Mouse (Mus musculus) ES-Bruce4 (cell line): ENCODE measurements around the gene Xirp2. TPM values are rescaled to one million over a fixed set of nuclear protein-coding genes. Genes with fewer than 3 reads are reported as not detected.
"Not testable (repeated sequence)": the region's sequence is repeated elsewhere in the genome, so short reads cannot be mapped to it uniquely, and the experiment has no call there.

Experiments
- H3K27ac ChIP-seq: 2 replicates; pipeline ENCODE4 v1.5.1; 2012; ENCODE audit warnings: low read length, inconsistent platforms; ENCODE audit not compliant: insufficient read depth
- H3K27me3 ChIP-seq: 2 replicates; pipeline ENCODE4 v1.6.1; 2012; ENCODE audit warnings: mild to moderate bottlenecking, low read length, inconsistent platforms; ENCODE audit not compliant: control insufficient read depth, poor library complexity, insufficient read depth, severe bottlenecking
- H3K36me3 ChIP-seq: 2 replicates; pipeline ENCODE4 v1.6.1; 2012; ENCODE audit warnings: inconsistent platforms, mild to moderate bottlenecking, low read length, moderate library complexity; ENCODE audit not compliant: control insufficient read depth, poor library complexity, insufficient read depth, severe bottlenecking
- H3K4me1 ChIP-seq: one replicate; pipeline ENCODE4 v1.8.1; 2011; ENCODE audit warnings: low read length; ENCODE audit not compliant: control insufficient read depth, insufficient read depth
- H3K4me3 ChIP-seq: 2 replicates; pipeline ENCODE4 v1.5.1; 2011; ENCODE audit warnings: low read depth, mild to moderate bottlenecking, low read length
- H3K9ac ChIP-seq: 2 replicates; pipeline ENCODE4 v1.6.1; 2012; ENCODE audit warnings: low read depth, mild to moderate bottlenecking, inconsistent platforms; ENCODE audit not compliant: poor library complexity, severe bottlenecking
- H3K9me3 ChIP-seq: replicated peaks from 2 replicates; pipeline ENCODE4 v1.6.1; 2012; ENCODE audit warnings: mild to moderate bottlenecking, low read length, inconsistent platforms; ENCODE audit not compliant: control insufficient read depth, poor library complexity, insufficient read depth, severe bottlenecking
- CTCF ChIP-seq: IDR thresholded peaks from one replicate; pipeline ENCODE4 v1.8.1; 2011; ENCODE audit warnings: low read depth, low read length
- EP300 ChIP-seq: IDR thresholded peaks from 2 replicates; pipeline ENCODE4 v1.6.1; 2011; ENCODE audit warnings: low read depth, low read length; ENCODE audit not compliant: insufficient read depth
- POLR2A ChIP-seq: IDR thresholded peaks from one replicate; pipeline ENCODE4 v1.8.1; 2011; ENCODE audit warnings: low read length; ENCODE audit not compliant: insufficient read depth
- polyA plus RNA-seq: library from polyadenylated mRNA; stranded (reverse); fragments of >200 nt; gene quantifications from 2 replicates; pipeline ENCODE4 v1.2.4, GENCODE M21; 2011; ENCODE audit warnings: low read depth; ENCODE audit not compliant: missing spikeins, insufficient read depth, insufficient read length

The Xirp2 gene
- not detected in 2 replicates for polyA plus RNA-seq

DNA sequence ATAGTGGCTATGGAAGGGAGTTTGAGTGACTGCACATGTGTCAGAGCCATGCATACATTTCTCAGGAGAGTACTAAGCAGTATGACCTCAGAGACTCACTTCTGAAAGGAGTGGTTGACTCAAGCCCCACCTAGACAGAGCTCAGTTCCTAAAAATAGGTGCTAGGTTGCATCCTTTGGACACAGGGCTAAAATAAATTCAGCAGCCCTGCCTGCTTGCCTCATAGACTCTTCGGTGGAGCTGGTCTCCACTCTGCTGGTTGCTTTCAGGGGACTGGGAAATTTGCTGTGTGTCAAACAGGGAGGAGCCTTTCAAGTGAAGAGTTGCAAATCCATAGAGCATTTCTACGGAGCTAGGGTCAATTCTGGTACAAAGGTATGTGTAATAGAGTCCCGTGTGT, at the start of gene Xirp2:
Gene Xirp2, plus strand, starts transcription at position 223 of the 400 bp plus-strand sequence.
- no peaks in the 10 kb centered on the region for H3K36me3 ChIP-seq
- no peak within 1 kb of the TSS for H3K9ac ChIP-seq
- H3K4me3 ChIP-seq = no peak within 1 kb of the TSS
- H3K27ac ChIP-seq = no peak within 1 kb of the TSS
- no peaks in the 10 kb centered on the region for H3K9me3 ChIP-seq
- H3K27me3 ChIP-seq = no peaks in the 10 kb centered on the region
- no peaks in the 10 kb centered on the region for H3K4me1 ChIP-seq
- TF ChIP-seq EP300 = no peak
- TF ChIP-seq POLR2A = no peak
- TF ChIP-seq CTCF = no peak

DNA sequence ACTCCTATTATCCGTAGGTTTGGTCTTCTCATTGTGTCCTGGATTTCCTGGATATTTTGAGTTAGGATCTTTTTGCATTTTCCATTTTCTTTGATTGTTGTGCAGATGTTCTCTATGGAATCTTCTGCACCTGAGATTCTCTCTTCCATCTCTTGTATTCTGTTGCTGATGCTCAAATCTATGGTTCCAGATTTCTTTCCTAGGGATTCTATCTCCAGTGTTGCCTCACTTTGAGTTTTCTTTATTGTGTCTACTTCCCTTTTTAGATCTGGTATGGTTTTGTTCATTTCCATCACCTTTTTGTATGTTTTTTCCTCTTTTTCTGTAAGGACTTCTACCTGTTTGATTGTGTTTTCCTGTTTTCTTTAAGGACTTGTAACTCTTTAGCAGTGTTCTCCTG, 32.4 kb upstream of the Xirp2 start, which contains the start of gene Gm21830:
Gene Gm21830, plus strand, starts transcription at position 301 of the 400 bp plus-strand sequence.
- not testable (repeated sequence) for H3K36me3 ChIP-seq, H3K4me3 ChIP-seq, H3K27me3 ChIP-seq, H3K9me3 ChIP-seq, H3K27ac ChIP-seq, H3K4me1 ChIP-seq, H3K9ac ChIP-seq

DNA sequence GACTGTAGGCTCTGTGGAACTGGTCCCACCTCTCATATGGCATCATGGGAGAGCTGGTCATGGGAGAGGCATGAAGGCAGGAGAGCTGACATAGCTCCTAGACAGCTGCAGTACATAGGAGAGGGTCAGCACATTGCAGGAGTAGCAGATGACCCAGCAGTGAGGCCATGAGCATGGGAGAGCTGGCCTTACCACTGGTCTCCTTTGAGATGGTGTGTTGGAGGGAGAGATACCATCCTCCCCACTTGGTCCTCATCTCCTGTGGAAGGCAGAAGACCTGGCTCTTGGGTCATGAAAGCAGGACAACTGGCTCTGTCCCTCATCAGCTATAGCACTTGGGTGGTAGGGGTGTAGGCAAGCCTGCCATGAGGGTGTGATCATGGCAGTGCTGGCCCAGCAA, 24.9 kb upstream of the Xirp2 start:
- H3K36me3 ChIP-seq = no peaks in the 10 kb centered on the region
- TF ChIP-seq EP300 (no peak), POLR2A (no peak), CTCF (no peak)

DNA sequence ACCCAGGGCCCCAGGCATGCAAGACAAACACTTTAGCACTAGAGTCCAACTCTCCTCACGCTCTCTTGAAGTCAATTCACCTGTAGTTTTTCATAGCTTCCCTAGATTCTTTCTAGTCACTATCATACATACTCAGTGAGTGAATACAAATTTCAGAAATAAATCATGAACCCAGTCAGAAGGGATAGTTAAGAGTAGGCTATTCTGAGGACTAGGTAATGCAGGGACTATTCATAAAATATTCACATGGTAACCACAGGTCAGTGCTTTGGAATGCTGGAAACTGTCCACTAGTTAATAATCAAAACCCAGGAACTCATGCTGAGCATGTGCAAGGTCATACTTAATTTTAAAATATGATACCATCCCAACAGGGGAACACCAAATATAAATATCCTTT, 23.0 kb upstream of the Xirp2 start:
- Histone ChIP-seq H3K9ac (no peak overlapping the region), H3K27ac (no peak overlapping the region), H3K9me3 (no peaks in the 10 kb centered on the region), H3K27me3 (no peaks in the 10 kb centered on the region), H3K36me3 (no peaks in the 10 kb centered on the region), H3K4me1 (no peaks in the 10 kb centered on the region), H3K4me3 (no peak overlapping the region)
- TF ChIP-seq EP300 (no peak), POLR2A (no peak), CTCF (no peak)

More for the DNA sequence above, 24.9 kb upstream of the Xirp2 start:
- H3K9ac ChIP-seq = no peak overlapping the region
- H3K9me3 ChIP-seq = no peaks in the 10 kb centered on the region
- H3K27ac ChIP-seq = no peak overlapping the region
- no peaks in the 10 kb centered on the region for H3K27me3 ChIP-seq
- H3K4me1 ChIP-seq = no peaks in the 10 kb centered on the region
- no peak overlapping the region for H3K4me3 ChIP-seq

DNA sequence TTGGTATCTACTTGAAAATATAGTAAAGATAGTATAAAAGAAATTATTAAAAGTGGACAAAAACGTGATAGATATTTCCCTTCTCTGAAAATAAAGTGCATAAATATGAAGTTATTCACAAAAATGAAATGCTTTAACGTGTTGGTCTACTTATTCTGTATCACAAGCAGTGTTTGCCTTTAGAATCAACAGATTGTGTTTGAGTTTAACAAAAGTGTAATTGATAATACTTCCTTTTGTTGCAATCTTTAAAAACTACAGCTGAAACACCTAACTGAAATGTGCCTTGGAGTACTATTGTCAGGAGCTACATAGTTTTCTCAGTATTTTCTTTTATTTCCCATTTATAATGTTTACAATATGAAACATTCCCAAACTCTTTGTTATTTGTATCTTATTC, 12.7 kb upstream of the Xirp2 start, which contains the start of gene Gm26727:
Gene Gm26727, minus strand, starts transcription at position 101 of the 400 bp plus-strand sequence.
- Histone ChIP-seq H3K9ac (no peak within 1 kb of the TSS), H3K27me3 (no peaks in the 10 kb centered on the region), H3K27ac (no peak within 1 kb of the TSS), H3K4me1 (no peaks in the 10 kb centered on the region), H3K9me3 (no peaks in the 10 kb centered on the region), H3K4me3 (no peak within 1 kb of the TSS), H3K36me3 (no peaks in the 10 kb centered on the region)
- TF ChIP-seq EP300 = no peak
- no peak for TF ChIP-seq POLR2A
- no peak for TF ChIP-seq CTCF

DNA sequence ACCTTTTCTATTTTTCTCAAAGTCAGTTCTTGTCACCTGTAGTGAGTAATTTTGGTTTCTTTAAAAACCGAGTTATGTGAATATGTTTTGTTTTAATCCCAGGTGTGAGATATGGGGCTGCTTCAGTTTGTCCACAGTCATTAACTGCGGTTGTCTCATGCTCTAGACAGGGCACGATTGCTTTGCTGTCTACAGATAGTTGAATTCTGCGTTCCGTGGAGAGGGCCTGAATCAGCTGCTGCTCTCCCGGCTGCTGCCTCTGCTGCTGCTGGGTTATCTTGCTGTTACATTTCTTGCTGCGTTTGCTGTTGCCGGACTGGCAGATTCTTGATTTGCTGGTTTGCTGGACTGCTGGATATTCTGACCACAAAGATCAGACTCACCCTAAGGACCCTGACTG, 7.5 kb upstream of the Xirp2 start:
- H3K9ac ChIP-seq = no peak overlapping the region
- H3K9me3 ChIP-seq = no peaks in the 10 kb centered on the region
- no peaks in the 10 kb centered on the region for H3K27me3 ChIP-seq
- H3K36me3 ChIP-seq = no peaks in the 10 kb centered on the region
- no peak overlapping the region for H3K4me3 ChIP-seq
- no peaks in the 10 kb centered on the region for H3K4me1 ChIP-seq
- TF ChIP-seq POLR2A = no peak
- no peak for TF ChIP-seq EP300
- TF ChIP-seq CTCF = no peak
- H3K27ac ChIP-seq = no peak overlapping the region
